Mouse (Mus musculus) erythroid progenitor cell, adult 5-6 weeks (primary cell): Measurements from ENCODE around the gene Fcer1g. TPM values are rescaled to one million over a fixed set of nuclear protein-coding genes. Genes with fewer than 3 reads are reported as not detected.

Experiments
- ATAC-seq: replicated peaks from 2 replicates; pipeline ENCODE4 v1.8.0; 2016; ENCODE audit warnings: moderate number of reproducible peaks, mild to moderate bottlenecking, moderate TSS enrichment, inconsistent platforms; ENCODE audit not compliant: poor library complexity, low FRiP score, severe bottlenecking
- total RNA-seq, 2 experiments: library from RNA; stranded (forward) in 1 of 2; stranded (reverse) in 1 of 2; fragments of 150-400 nt in 1 of 2; fragments of 186-747, 209-891 nt in 1 of 2; gene quantifications; 2 replicates each; pipeline versions ENCODE4 v1.2.3 to v1.2.4; 2015 to 2017; ENCODE audit warnings: low replicate concordance in 2 of 2

Fcer1g gene
- total RNA-seq, 2 experiments from 2014 or later: 114 to 214 TPM

GRCm38 (mm10) chr1:171222238-171223155, 11.7 kb downstream of the Fcer1g start, which contains the start of gene Tomm40l:
Tomm40l (minus strand) TSS chr1:171222514.
- ATAC-seq: peak; percentile 93

- ATAC-seq: no peak
These were observed 12.6 kb downstream of the Fcer1g start for GRCm38 (mm10) chr1:171221281-171222193.

GRCm38 (mm10) chr1:171220871-171221270, 13.3 kb downstream of the Fcer1g start:
- ATAC-seq: peak; percentile 50

GRCm38 (mm10) chr1:171216241-171216955, 17.8 kb downstream of the Fcer1g start:
- no peak for ATAC-seq

GRCm38 (mm10) chr1:171213801-171214496, 20.2 kb downstream of the Fcer1g start, which contains the start of gene Nr1i3:
Nr1i3 (plus strand) TSS chr1:171213970.
- no peak for ATAC-seq

- ATAC-seq: no peak
These were observed 21.3 kb downstream of the Fcer1g start for GRCm38 (mm10) chr1:171212854-171213253.

GRCm38 (mm10) chr1:171209409-171209808, 24.8 kb downstream of the Fcer1g start:
- ATAC-seq: no peak

GRCm38 (mm10) chr1:171205704-171206493, 28.3 kb downstream of the Fcer1g start:
- no peak for ATAC-seq

- ATAC-seq: no peak
These were observed 29.9 kb downstream of the Fcer1g start for GRCm38 (mm10) chr1:171204249-171204644.

- ATAC-seq: no peak
These were observed 30.5 kb downstream of the Fcer1g start for GRCm38 (mm10) chr1:171203471-171204248.

- ATAC-seq: no peak
These were observed 33.4 kb downstream of the Fcer1g start for GRCm38 (mm10) chr1:171200769-171201168.

GRCm38 (mm10) chr1:171199532-171199931, 34.6 kb downstream of the Fcer1g start:
- no peak for ATAC-seq

GRCm38 (mm10) chr1:171195887-171196397, 38.2 kb downstream of the Fcer1g start, which contains the start of gene Pcp4l1:
Pcp4l1 (minus strand) TSS chr1:171196268.
- ATAC-seq: no peak; the same call in 1 of the 2 replicates

GRCm38 (mm10) chr1:171195046-171195822, 38.9 kb downstream of the Fcer1g start:
- ATAC-seq: no peak

- no peak for ATAC-seq
These were observed 40.0 kb downstream of the Fcer1g start for GRCm38 (mm10) chr1:171193911-171194830.
